Mouse (Mus musculus) limb, embryonic 14.5 days (tissue): ENCODE measurements around the gene Nfxl1. TPM values are rescaled to one million over a fixed set of nuclear protein-coding genes. Genes with fewer than 3 reads are reported as not detected.

Experiments used
- ATAC-seq: fragments of 200-750 bp; cut with Nextera tagmentation; 2 replicates; pipeline ENCODE4 v1.8.0; 2017; ENCODE audit warnings: low read depth, moderate number of reproducible peaks, moderate TSS enrichment; ENCODE audit not compliant: low FRiP score
- DNase-seq: peaks from one replicate; pipeline ENCODE4 v3.0.0-alpha.2; 2015; ENCODE audit warnings: low spot score
- H3K27ac ChIP-seq: fragments of 300-500 bp; sonication (generic); replicated peaks from 2 replicates; pipeline ENCODE4 v1.5.1; 2014; ENCODE audit warnings: low read depth, mild to moderate bottlenecking, low read length, moderate library complexity, mixed read lengths
- H3K27me3 ChIP-seq: fragments of 300-500 bp; sonication (generic); 2 replicates; pipeline ENCODE4 v1.6.1; 2014; ENCODE audit warnings: low read length, mixed read lengths; ENCODE audit not compliant: control insufficient read depth, insufficient read depth
- H3K36me3 ChIP-seq: fragments of 300-500 bp; sonication (generic); 2 replicates; pipeline ENCODE4 v1.6.1; 2014; ENCODE audit warnings: mild to moderate bottlenecking, low read length, moderate library complexity, mixed read lengths; ENCODE audit not compliant: control insufficient read depth, insufficient read depth
- H3K4me1 ChIP-seq: fragments of 300-500 bp; sonication (generic); 2 replicates; pipeline ENCODE4 v1.6.1; 2014; ENCODE audit warnings: antibody characterized with exemption, low read length, mixed read lengths; ENCODE audit not compliant: control insufficient read depth, insufficient read depth
- H3K4me2 ChIP-seq: fragments of 300-500 bp; sonication (generic); replicated peaks from 2 replicates; pipeline ENCODE4 v1.6.1; 2014; ENCODE audit warnings: low read depth, mild to moderate bottlenecking, low read length, moderate library complexity; ENCODE audit not compliant: severe bottlenecking
- H3K4me3 ChIP-seq: fragments of 300-500 bp; sonication (generic); replicated peaks from 2 replicates; pipeline ENCODE4 v1.5.1; 2014; ENCODE audit warnings: low read length
- H3K9ac ChIP-seq: fragments of 300-500 bp; sonication (generic); 2 replicates; pipeline ENCODE4 v1.6.1; 2014; ENCODE audit warnings: mild to moderate bottlenecking, low read depth, low read length, moderate library complexity; ENCODE audit not compliant: severe bottlenecking
- H3K9me3 ChIP-seq: fragments of 300-500 bp; sonication (generic); 2 replicates; pipeline ENCODE4 v1.6.1; 2016; ENCODE audit warnings: low read length; ENCODE audit not compliant: control insufficient read depth
- POLR2A ChIP-seq: fragments of 200-500 bp; IDR thresholded peaks from 2 replicates; pipeline ENCODE4 v1.8.0; 2012; ENCODE audit warnings: inconsistent platforms, mild to moderate bottlenecking, moderate library complexity, borderline replicate concordance; ENCODE audit not compliant: insufficient read depth, insufficient read length; ENCODE audit errors: extremely low read depth
- WGBS: fragments of 180-500 bp; shearing (Covaris S2); extraction: QIAGEN DNeasy Blood & Tissue Kit; methylation state at CpG from one replicate; pipeline ENCODE4 v1.1.7; 2014; 5-methylcytosine and 5-hydroxymethylcytosine counted together
- polyA plus RNA-seq, 2 experiments: library from polyadenylated mRNA; depleted of rRNA in 1 of 2; stranded (reverse) in 1 of 2; unstranded in 1 of 2; fragments of >200 nt; fragmentation: Nextera tagmentation in 1 of 2; extraction: Ambion mirVana in 1 of 2; gene quantifications; 2 replicates each; pipeline versions ENCODE4 v1.2.1 to v1.2.3; 2012 to 2014

The Nfxl1 gene
- polyA plus RNA-seq, 2 experiments, result 25.2 to 31.0 TPM

DNA sequence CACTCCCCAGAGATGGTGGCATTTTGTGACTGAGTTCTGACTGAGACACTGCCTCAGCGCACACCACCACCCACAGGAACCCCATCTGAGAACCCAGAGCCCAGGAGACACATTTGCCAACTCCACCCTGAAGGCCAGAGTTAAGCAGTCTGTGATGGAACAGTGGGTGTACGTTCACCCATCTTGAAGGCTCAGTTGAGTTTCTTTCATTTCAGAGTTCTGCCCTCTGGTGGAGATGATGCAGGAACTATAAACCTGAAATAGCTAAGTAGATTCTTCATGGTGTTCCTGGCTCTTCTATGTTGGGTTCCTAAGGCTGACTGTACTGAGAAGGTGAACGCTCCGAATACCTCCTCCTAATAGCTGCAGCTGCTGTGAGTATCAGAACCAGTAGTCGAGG is 53.7 kb downstream of the Nfxl1 start:
- ATAC-seq (no peak), DNase-seq (no peak)
- Histone ChIP-seq H3K27me3 (peaks cover 38% of the 10 kb centered on the region), H3K9me3 (no peaks in the 10 kb centered on the region), H3K36me3 (no peaks in the 10 kb centered on the region), H3K4me3 (no peak overlapping the region), H3K27ac (no peak overlapping the region), H3K4me1 (peaks cover 3% of the 10 kb centered on the region; the same call in 1 of the 2 replicates), H3K4me2 (no peak overlapping the region), H3K9ac (no peak overlapping the region)
- no peak for TF ChIP-seq POLR2A
- 73% methylated on average over 5 of the region's 5 CpGs for WGBS

DNA sequence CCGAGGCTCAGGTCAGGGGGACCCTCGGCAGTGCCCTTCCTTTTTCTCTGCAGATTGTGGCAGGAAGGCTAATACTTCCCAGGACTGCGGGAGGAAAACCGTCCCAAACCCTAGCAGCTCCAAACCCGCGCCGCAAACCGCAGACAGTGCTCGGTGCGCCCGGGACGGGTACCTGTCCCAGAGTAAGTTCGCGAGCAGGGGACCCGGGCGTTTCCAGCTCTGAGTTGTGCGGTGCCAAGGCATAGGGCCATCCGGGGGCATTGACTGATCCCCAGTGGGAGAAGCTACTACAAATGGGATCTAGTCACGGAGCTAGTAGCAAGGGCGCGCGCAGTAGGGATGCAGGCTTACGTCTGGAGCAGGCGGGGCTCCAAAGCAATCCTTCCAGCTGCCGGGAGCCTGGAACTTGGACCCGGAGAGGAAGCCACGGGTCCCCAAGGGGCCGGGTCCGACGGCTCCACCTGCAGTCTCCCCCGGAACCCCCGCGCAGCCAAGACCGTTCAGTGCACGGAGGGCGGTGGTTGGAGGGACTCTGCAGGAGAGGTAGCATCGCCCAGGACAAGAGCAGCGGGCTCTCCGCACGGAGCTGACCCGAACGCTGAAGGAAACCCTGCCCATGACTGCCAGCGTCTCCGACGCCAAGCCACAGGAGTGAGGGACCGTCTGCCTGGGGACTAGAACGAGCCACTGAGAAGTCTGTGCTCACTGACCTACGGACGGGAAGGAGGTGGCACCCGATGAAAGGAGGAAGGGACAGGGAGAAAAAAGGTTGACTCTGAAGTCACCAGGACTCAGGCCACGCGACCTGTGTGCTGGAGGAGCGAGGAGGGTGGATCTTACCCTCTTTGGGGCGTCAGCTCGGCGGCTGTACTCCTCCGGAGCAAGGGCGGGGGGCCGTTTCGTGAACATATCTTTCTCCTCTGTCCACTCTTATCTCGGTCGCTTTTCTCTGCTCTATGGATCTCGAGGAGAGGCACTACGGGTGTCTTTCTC is 55.7 kb downstream of the Nfxl1 start, which contains the start of gene Corin:
Corin (minus strand) TSS at position 943 of the 993 bp plus-strand sequence.
- Histone ChIP-seq H3K9me3 (no peaks in the 10 kb centered on the region), H3K27ac (no peak within 1 kb of the TSS), H3K4me1 (peaks cover 3% of the 10 kb centered on the region; the same call in 1 of the 2 replicates), H3K27me3 (peaks cover 38% of the 10 kb centered on the region), H3K4me3 (peak within 1 kb of the TSS; percentile 42), H3K9ac (peak within 1 kb of the TSS; percentile 46), H3K4me2 (peak within 1 kb of the TSS; percentile 73), H3K36me3 (no peaks in the 10 kb centered on the region)
- DNase-seq (no peak), ATAC-seq (no peak; the same call in 1 of the 2 replicates)
- TF ChIP-seq POLR2A, result no peak
- 2% methylated on average over 59 of the region's 64 CpGs for WGBS

DNA sequence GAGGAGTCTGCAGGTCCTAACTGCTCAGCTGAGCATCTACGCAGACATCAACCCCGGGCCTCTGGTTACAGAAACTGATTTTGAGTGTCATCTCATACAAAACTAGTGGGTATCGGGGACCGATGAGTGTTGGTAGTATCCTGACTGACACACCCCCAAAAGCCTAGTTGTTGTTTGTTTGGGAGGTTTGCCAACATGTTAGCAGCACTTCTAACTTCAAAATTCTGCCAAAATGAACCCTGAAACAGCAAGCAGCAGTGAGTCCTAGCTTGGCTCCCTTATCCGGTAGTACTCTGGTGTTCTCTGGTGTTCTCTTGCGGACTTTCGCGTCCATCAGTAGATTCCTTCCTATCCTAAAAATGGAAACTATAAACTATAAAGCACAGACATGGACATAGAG is 56.7 kb downstream of the Nfxl1 start:
- H3K36me3 ChIP-seq, result no peaks in the 10 kb centered on the region
- peak overlapping the region; percentile 73 for H3K4me2 ChIP-seq
- peak overlapping the region; percentile 42; the same call in 1 of the 2 replicates for H3K4me3 ChIP-seq
- H3K27me3 ChIP-seq, result peaks cover 38% of the 10 kb centered on the region
- WGBS, result 68% methylated on average over 8 of the region's 8 CpGs
- TF ChIP-seq POLR2A, result no peak
- DNase-seq (no peak), ATAC-seq (no peak)
- no peaks in the 10 kb centered on the region for H3K9me3 ChIP-seq
- peaks cover 3% of the 10 kb centered on the region; the same call in 1 of the 2 replicates for H3K4me1 ChIP-seq
- no peak overlapping the region for H3K27ac ChIP-seq
- no peak overlapping the region for H3K9ac ChIP-seq

DNA sequence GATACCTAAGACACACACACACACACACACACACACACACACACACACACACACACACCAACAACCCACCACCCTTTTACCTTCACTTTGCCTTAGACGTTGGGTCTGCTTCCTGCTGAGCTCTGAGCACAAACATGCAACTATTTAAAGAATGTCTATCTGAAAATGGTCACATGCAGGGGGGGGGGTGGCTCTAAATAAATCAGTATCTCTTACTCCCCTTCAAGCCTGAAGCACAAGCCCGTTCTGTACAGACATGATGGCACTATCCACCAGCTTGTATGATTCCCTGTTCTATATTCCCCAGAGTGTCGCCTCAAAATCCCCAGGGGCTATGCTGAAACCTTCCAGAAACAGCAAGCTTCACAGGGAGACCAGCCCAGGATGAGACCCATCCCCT is 57.7 kb downstream of the Nfxl1 start:
- H3K9ac ChIP-seq, result no peak overlapping the region
- no peak overlapping the region for H3K4me2 ChIP-seq
- DNase-seq (no peak), ATAC-seq (no peak)
- 51% methylated on average over 3 of the region's 3 CpGs for WGBS
- no peaks in the 10 kb centered on the region for H3K9me3 ChIP-seq
- H3K36me3 ChIP-seq, result no peaks in the 10 kb centered on the region
- H3K27me3 ChIP-seq, result peaks cover 38% of the 10 kb centered on the region
- no peak overlapping the region for H3K4me3 ChIP-seq
- no peak for TF ChIP-seq POLR2A
- H3K4me1 ChIP-seq, result peaks cover 3% of the 10 kb centered on the region; the same call in 1 of the 2 replicates
- no peak overlapping the region for H3K27ac ChIP-seq

DNA sequence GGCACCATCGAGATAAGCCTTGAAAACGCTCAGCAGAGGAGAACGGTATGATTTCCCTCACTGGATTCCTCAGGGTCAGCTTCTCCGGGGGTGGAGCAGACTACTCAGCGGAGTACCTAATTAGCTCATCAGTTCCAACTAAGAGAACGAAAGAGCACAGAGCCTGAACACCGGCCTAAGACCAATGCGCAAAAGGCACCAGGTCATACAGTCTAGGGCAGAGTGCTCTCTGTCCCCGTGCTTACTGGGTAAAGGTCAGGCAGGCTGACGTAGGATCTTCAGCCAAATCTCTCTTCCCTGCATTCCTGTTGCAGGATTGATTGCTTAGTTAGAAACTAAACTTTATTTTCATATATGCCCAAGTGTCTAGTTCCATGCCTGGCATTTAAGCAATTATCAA is 61.2 kb downstream of the Nfxl1 start:
- WGBS, result 68% methylated on average over 10 of the region's 10 CpGs
- H3K9ac ChIP-seq, result no peak overlapping the region
- H3K4me3 ChIP-seq, result no peak overlapping the region
- no peaks in the 10 kb centered on the region for H3K36me3 ChIP-seq
- ATAC-seq (no peak), DNase-seq (no peak)
- peaks cover 9% of the 10 kb centered on the region; the same call in 1 of the 2 replicates for H3K4me1 ChIP-seq
- H3K4me2 ChIP-seq, result no peak overlapping the region
- peaks cover 18% of the 10 kb centered on the region for H3K27me3 ChIP-seq
- H3K27ac ChIP-seq, result no peak overlapping the region
- no peak for TF ChIP-seq POLR2A
- H3K9me3 ChIP-seq, result no peaks in the 10 kb centered on the region
